Mouse (Mus musculus): ENCODE measurements around the gene Nfatc4. TPM values are rescaled to one million over a fixed set of nuclear protein-coding genes. Genes with fewer than 3 reads are reported as not detected.

Gene Nfatc4
- polyA plus RNA-seq, 1 experiment from 2014 or later: 128 TPM

DNA sequence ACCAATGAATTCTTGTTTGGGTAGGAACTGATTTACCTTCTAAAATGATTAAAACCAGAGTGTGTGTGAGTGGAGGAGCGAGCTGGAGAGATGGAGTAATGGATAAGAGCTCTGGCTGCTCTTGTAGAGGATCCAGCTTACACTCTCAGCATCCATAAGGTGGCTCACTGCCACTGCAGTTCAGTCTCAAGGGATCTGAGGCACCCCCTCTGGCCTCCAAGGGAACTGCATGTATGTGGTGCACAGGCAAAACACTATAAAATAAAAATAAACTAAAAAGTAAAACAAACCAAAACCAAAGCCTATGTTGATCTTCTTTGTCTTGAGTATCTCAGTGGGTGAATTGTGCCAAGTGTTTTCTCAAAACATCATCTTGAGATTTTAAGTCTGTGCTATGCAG lies 56.7 kb downstream of the Nfatc4 start:
- 50% methylated on average over 1 of the region's 1 CpGs for WGBS
- peaks cover 28% of the 10 kb centered on the region for H3K4me1 ChIP-seq
- no peak overlapping the region for H3K27ac ChIP-seq
- H3K27me3 ChIP-seq: no peaks in the 10 kb centered on the region
- H3K36me3 ChIP-seq: no peaks in the 10 kb centered on the region
- H3K4me3 ChIP-seq: no peak overlapping the region
- ATAC-seq (ENCODE audit: low FRiP score, low read depth): no peak
- H3K9ac ChIP-seq: no peak overlapping the region
- H3K9me3 ChIP-seq: no peaks in the 10 kb centered on the region
- no peak overlapping the region for H3K4me2 ChIP-seq (replicated peaks)

DNA sequence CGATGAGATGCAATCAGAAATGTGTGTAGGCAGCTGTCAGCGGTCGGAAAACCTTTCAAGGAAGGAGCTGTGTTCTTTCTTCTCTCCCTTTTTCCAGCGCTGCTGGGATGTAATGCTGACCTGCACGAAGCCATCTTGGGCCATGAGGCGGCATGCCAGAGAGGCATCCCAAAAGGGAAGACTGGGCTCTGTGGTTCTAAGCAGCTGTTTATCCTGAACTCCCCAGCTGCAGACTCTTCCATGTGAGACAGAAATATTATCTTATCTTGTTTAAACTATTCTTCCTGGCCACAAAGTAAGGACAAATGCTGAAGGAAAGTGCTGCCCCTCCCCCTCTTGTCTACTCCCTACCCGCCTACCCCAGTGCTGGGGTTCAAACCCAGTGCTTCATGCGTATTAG lies 58.0 kb downstream of the Nfatc4 start:
- Histone ChIP-seq H3K36me3 (no peaks in the 10 kb centered on the region), H3K4me3 (no peak overlapping the region), H3K27me3 (no peaks in the 10 kb centered on the region), H3K27ac (no peak overlapping the region), H3K4me1 (peaks cover 34% of the 10 kb centered on the region), H3K9ac (no peak overlapping the region), H3K9me3 (no peaks in the 10 kb centered on the region), H3K4me2 (replicated peaks) (no peak overlapping the region)
- ATAC-seq (ENCODE audit: low FRiP score, low read depth): no peak
- WGBS: 86% methylated on average over 8 of the region's 8 CpGs

DNA sequence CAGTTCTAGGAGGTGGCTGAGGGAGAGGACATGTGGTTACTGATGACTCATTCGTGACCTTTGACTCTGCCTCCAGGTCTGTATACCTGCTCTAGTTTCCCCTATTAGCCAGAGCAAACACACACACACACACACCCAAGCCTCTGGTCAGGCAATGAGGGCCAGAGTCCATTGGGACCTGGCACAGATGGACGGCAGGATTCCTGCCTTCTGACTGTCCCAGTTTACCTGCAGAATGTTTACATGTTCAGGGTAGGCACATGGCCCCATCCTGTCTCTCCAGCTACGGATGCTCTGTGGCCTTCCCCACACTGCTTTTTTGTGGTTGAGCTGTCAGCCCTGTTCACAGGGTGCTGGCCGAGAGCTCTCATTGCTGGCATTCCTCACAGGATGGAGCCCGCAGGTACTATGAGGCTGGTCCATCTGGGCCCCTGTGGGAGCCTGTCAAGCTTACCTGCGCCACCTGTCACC lies 59.3 kb downstream of the Nfatc4 start:
- H3K4me1 ChIP-seq: peaks cover 42% of the 10 kb centered on the region
- WGBS: 55% methylated on average over 6 of the region's 6 CpGs
- no peaks in the 10 kb centered on the region for H3K27me3 ChIP-seq
- H3K36me3 ChIP-seq: peaks cover 11% of the 10 kb centered on the region
- no peak overlapping the region for H3K9ac ChIP-seq
- no peak for ATAC-seq (ENCODE audit: low FRiP score, low read depth)
- no peaks in the 10 kb centered on the region for H3K9me3 ChIP-seq
- H3K4me3 ChIP-seq: no peak overlapping the region
- H3K4me2 ChIP-seq (replicated peaks): no peak overlapping the region
- H3K27ac ChIP-seq: no peak overlapping the region

DNA sequence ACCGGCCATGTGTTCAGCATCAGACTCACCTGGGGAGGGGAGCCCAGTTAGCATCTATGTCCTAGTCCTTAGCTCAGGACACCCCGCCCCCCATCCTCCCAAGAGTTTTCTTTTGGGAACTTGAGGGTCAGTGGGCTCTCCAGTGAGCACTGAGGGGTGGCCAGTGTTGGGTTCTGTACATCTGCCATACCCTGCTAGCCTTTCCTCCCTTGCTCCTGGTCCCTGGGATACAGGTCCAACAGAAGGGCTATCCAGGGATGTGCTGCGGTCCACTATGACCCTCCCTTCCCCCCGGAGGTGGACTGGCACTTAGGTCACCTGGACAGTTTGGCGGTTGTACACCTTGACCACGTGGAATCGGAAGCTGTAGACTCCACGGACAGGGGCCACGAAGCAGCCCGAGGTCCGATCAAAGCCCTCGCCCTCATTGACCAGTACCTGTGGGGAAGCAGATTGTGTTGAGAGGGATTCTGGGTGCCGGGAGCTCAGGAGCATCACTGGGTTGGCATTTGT lies 60.3 kb downstream of the Nfatc4 start:
- Histone ChIP-seq H3K9me3 (no peaks in the 10 kb centered on the region), H3K27ac (no peak overlapping the region), H3K9ac (no peak overlapping the region), H3K4me3 (no peak overlapping the region), H3K27me3 (no peaks in the 10 kb centered on the region), H3K36me3 (peaks cover 21% of the 10 kb centered on the region), H3K4me1 (peaks cover 39% of the 10 kb centered on the region), H3K4me2 (replicated peaks) (no peak overlapping the region)
- 93% methylated on average over 13 of the region's 13 CpGs for WGBS
- no peak for ATAC-seq (ENCODE audit: low FRiP score, low read depth)

Other genes with a start within 250 kb of the Nfatc4 start
- gene Fitm1, start 247.5 kb upstream of the Nfatc4 start, polyA plus RNA-seq (2015; fragmentation: Nextera tagmentation; extraction: Ambion mirVana): 22.5 and 25.5 TPM in 2 replicates
- 145 and 150 TPM in 2 replicates for gene Psme1, start 245.0 kb upstream of the Nfatc4 start, polyA plus RNA-seq (2015; fragmentation: Nextera tagmentation; extraction: Ambion mirVana)
- 4.9 and 5.0 TPM in 2 replicates for gene Emc9, start 237.8 kb upstream of the Nfatc4 start, polyA plus RNA-seq (2015; fragmentation: Nextera tagmentation; extraction: Ambion mirVana)
- 251 and 280 TPM in 2 replicates for gene Psme2, start 232.0 kb upstream of the Nfatc4 start, polyA plus RNA-seq (2015; fragmentation: Nextera tagmentation; extraction: Ambion mirVana)
- gene Rnf31, start 231.4 kb upstream of the Nfatc4 start, polyA plus RNA-seq (2015; fragmentation: Nextera tagmentation; extraction: Ambion mirVana): 22.5 and 23.2 TPM in 2 replicates
- 11.2 and 11.4 TPM in 2 replicates for gene Irf9, start 219.6 kb upstream of the Nfatc4 start, polyA plus RNA-seq (2015; fragmentation: Nextera tagmentation; extraction: Ambion mirVana)
- 6.1 and 7.0 TPM in 2 replicates for gene Rec8, start 205.1 kb upstream of the Nfatc4 start, polyA plus RNA-seq (2015; fragmentation: Nextera tagmentation; extraction: Ambion mirVana)
- gene Ipo4, start 187.2 kb upstream of the Nfatc4 start, polyA plus RNA-seq (2015; fragmentation: Nextera tagmentation; extraction: Ambion mirVana): 107 and 113 TPM in 2 replicates
- gene Gm49378, start 185.2 kb upstream of the Nfatc4 start, polyA plus RNA-seq (2015; fragmentation: Nextera tagmentation; extraction: Ambion mirVana): 1.3 and 1.9 TPM in 2 replicates
- gene Tm9sf1, start 179.3 kb upstream of the Nfatc4 start, polyA plus RNA-seq (2015; fragmentation: Nextera tagmentation; extraction: Ambion mirVana): 108 and 113 TPM in 2 replicates
- gene Tssk4, start 173.0 kb upstream of the Nfatc4 start, polyA plus RNA-seq (2015; fragmentation: Nextera tagmentation; extraction: Ambion mirVana): 0.91 and 1.0 TPM in 2 replicates
- 68.7 and 69.5 TPM in 2 replicates for gene Mdp1, start 162.6 kb upstream of the Nfatc4 start, polyA plus RNA-seq (2015; fragmentation: Nextera tagmentation; extraction: Ambion mirVana)
- gene Gmpr2, start 151.2 kb upstream of the Nfatc4 start, polyA plus RNA-seq (2015; fragmentation: Nextera tagmentation; extraction: Ambion mirVana): 70.2 and 72.7 TPM in 2 replicates
- 606 and 624 TPM in 2 replicates for gene Nedd8, start 151.0 kb upstream of the Nfatc4 start, polyA plus RNA-seq (2015; fragmentation: Nextera tagmentation; extraction: Ambion mirVana)
- 43.4 and 44.0 TPM in 2 replicates for gene Tinf2, start 141.3 kb upstream of the Nfatc4 start, polyA plus RNA-seq (2015; fragmentation: Nextera tagmentation; extraction: Ambion mirVana)
- 5.0 and 5.7 TPM in 2 replicates for gene Tgm1, start 109.2 kb upstream of the Nfatc4 start, polyA plus RNA-seq (2015; fragmentation: Nextera tagmentation; extraction: Ambion mirVana)
- gene Rabggta, start 100.9 kb upstream of the Nfatc4 start, polyA plus RNA-seq (2015; fragmentation: Nextera tagmentation; extraction: Ambion mirVana): 24.8 and 26.2 TPM in 2 replicates
- gene Dhrs1, start 77.5 kb upstream of the Nfatc4 start, polyA plus RNA-seq (2015; fragmentation: Nextera tagmentation; extraction: Ambion mirVana): 78.1 and 89.9 TPM in 2 replicates
- gene Nop9, start 77.5 kb upstream of the Nfatc4 start, polyA plus RNA-seq (2015; fragmentation: Nextera tagmentation; extraction: Ambion mirVana): 41.8 and 42.8 TPM in 2 replicates
- gene Cideb, start 64.7 kb upstream of the Nfatc4 start, polyA plus RNA-seq (2015; fragmentation: Nextera tagmentation; extraction: Ambion mirVana): 0.45 and 0.72 TPM in 2 replicates
- 0.36 and 0.64 TPM in 2 replicates for gene Ltb4r2, start 61.7 kb upstream of the Nfatc4 start, polyA plus RNA-seq (2015; fragmentation: Nextera tagmentation; extraction: Ambion mirVana)
- gene Ltb4r1, start 57.2 kb upstream of the Nfatc4 start, polyA plus RNA-seq (2015; fragmentation: Nextera tagmentation; extraction: Ambion mirVana): 0.45 and 0.51 TPM in 2 replicates
- 20.9 and 25.6 TPM in 2 replicates for gene Adcy4, start 39.0 kb upstream of the Nfatc4 start, polyA plus RNA-seq (2015; fragmentation: Nextera tagmentation; extraction: Ambion mirVana)
- 31.0 and 37.1 TPM in 2 replicates for gene Ripk3, start 34.3 kb upstream of the Nfatc4 start, polyA plus RNA-seq (2015; fragmentation: Nextera tagmentation; extraction: Ambion mirVana)
- gene Nynrin, start 30.9 kb downstream of the Nfatc4 start, polyA plus RNA-seq (2015; fragmentation: Nextera tagmentation; extraction: Ambion mirVana): 28.2 and 34.2 TPM in 2 replicates
- gene Cbln3, start 61.2 kb downstream of the Nfatc4 start, polyA plus RNA-seq (2015; fragmentation: Nextera tagmentation; extraction: Ambion mirVana): 0.17 and 0.31 TPM in 2 replicates
- 24.2 and 25.5 TPM in 2 replicates for gene Khnyn, start 61.8 kb downstream of the Nfatc4 start, polyA plus RNA-seq (2015; fragmentation: Nextera tagmentation; extraction: Ambion mirVana)
- gene Sdr39u1, start 77.1 kb downstream of the Nfatc4 start, polyA plus RNA-seq (2015; fragmentation: Nextera tagmentation; extraction: Ambion mirVana): 98.8 and 104 TPM in 2 replicates
- gene Cma1, start 121.5 kb downstream of the Nfatc4 start, polyA plus RNA-seq (2015; fragmentation: Nextera tagmentation; extraction: Ambion mirVana): 10.7 and 11.9 TPM in 2 replicates
- gene Cma2, start 127.8 kb downstream of the Nfatc4 start, polyA plus RNA-seq (2015; fragmentation: Nextera tagmentation; extraction: Ambion mirVana): not detected in 2 replicates
- gene Mcpt1, start 194.8 kb downstream of the Nfatc4 start, polyA plus RNA-seq (2015; fragmentation: Nextera tagmentation; extraction: Ambion mirVana): not detected in 2 replicates
- gene Mcpt9, start 207.4 kb downstream of the Nfatc4 start, polyA plus RNA-seq (2015; fragmentation: Nextera tagmentation; extraction: Ambion mirVana): not detected in 2 replicates
- not detected in 2 replicates for gene Mcpt2, start 218.9 kb downstream of the Nfatc4 start, polyA plus RNA-seq (2015; fragmentation: Nextera tagmentation; extraction: Ambion mirVana)
- 0.13 TPM in 1 of 2 replicates, not detected in the other for gene Mcpt4, start 239.2 kb downstream of the Nfatc4 start, polyA plus RNA-seq (2015; fragmentation: Nextera tagmentation; extraction: Ambion mirVana)